Mouse (Mus musculus) embryonic facial prominence, embryonic 10.5 days (tissue): ENCODE results near the gene Bmpr1b. TPM values are rescaled to one million over a fixed set of nuclear protein-coding genes. Genes with fewer than 3 reads are reported as not detected.

ENCODE experiments used
- DNase-seq: peaks from one replicate; pipeline ENCODE4 v3.0.0-alpha.2; 2017; ENCODE audit warnings: low spot score
- H3K27ac ChIP-seq: fragments of 300-500 bp; sonication (generic); replicated peaks from 2 replicates; pipeline ENCODE4 v1.5.1; 2016; ENCODE audit warnings: mild to moderate bottlenecking
- H3K27me3 ChIP-seq: fragments of 300-500 bp; sonication (generic); replicated peaks from 2 replicates; pipeline ENCODE4 v1.6.1; 2016; ENCODE audit warnings: low read depth, mild to moderate bottlenecking; ENCODE audit not compliant: poor library complexity, severe bottlenecking
- H3K36me3 ChIP-seq: fragments of 300-500 bp; sonication (generic); replicated peaks from 2 replicates; pipeline ENCODE4 v1.6.1; 2016; ENCODE audit warnings: mild to moderate bottlenecking, moderate library complexity
- H3K4me1 ChIP-seq: fragments of 300-500 bp; sonication (generic); 2 replicates; pipeline ENCODE4 v1.6.1; 2016
- H3K4me3 ChIP-seq: fragments of 300-500 bp; sonication (generic); 2 replicates; pipeline ENCODE4 v1.5.1; 2016; ENCODE audit warnings: mild to moderate bottlenecking, moderate library complexity
- H3K9me3 ChIP-seq: fragments of 300-500 bp; sonication (generic); 2 replicates; pipeline ENCODE4 v1.6.1; 2016; ENCODE audit warnings: mild to moderate bottlenecking
- WGBS: fragments of 180-500 bp; shearing (Covaris S2); methylation state at CpG from one replicate; pipeline ENCODE4 v1.1.7; 2016; 5-methylcytosine and 5-hydroxymethylcytosine counted together
- polyA plus RNA-seq: library from polyadenylated mRNA; unstranded; fragments of >200 nt; fragmentation: Nextera tagmentation; extraction: Ambion mirVana; gene quantifications from 2 replicates; pipeline ENCODE4 v1.2.1, GENCODE M21; 2016

Bmpr1b gene
- polyA plus RNA-seq, 1 experiment from 2014 or later, result 14.1 TPM

GRCm38 (mm10) chr3:142104027-142104805, 65.0 kb downstream of the Bmpr1b start:
- peak; percentile 57 for DNase-seq
- 70% methylated on average over 10 of the region's 10 CpGs for WGBS

GRCm38 (mm10) chr3:142103622-142104021, 65.6 kb downstream of the Bmpr1b start:
- H3K27ac ChIP-seq, result peak overlapping the region; percentile 36; the same call in 1 of the 2 replicates
- 86% methylated on average over 4 of the region's 4 CpGs for WGBS
- no peaks in the 10 kb centered on the region for H3K9me3 ChIP-seq
- no peak for DNase-seq
- H3K27me3 ChIP-seq, result no peaks in the 10 kb centered on the region
- peaks cover 4% of the 10 kb centered on the region; the same call in 1 of the 2 replicates for H3K36me3 ChIP-seq
- H3K4me1 ChIP-seq, result peaks cover 29% of the 10 kb centered on the region
- no peak overlapping the region for H3K4me3 ChIP-seq

More at GRCm38 (mm10) chr3:142104027-142104805, 65.0 kb downstream of the Bmpr1b start:
- Histone ChIP-seq H3K9me3 (no peaks in the 10 kb centered on the region), H3K36me3 (peaks cover 4% of the 10 kb centered on the region; the same call in 1 of the 2 replicates), H3K27ac (peak overlapping the region; percentile 45), H3K4me3 (no peak overlapping the region), H3K4me1 (peaks cover 30% of the 10 kb centered on the region), H3K27me3 (no peaks in the 10 kb centered on the region)

GRCm38 (mm10) chr3:142099151-142099550, 70.1 kb downstream of the Bmpr1b start:
- H3K36me3 ChIP-seq, result peaks cover 4% of the 10 kb centered on the region; the same call in 1 of the 2 replicates
- H3K4me3 ChIP-seq, result no peak overlapping the region
- H3K4me1 ChIP-seq, result peaks cover 28% of the 10 kb centered on the region
- H3K27me3 ChIP-seq, result no peaks in the 10 kb centered on the region
- H3K9me3 ChIP-seq, result no peaks in the 10 kb centered on the region
- H3K27ac ChIP-seq, result no peak overlapping the region; the same call in 1 of the 2 replicates
- 33% methylated on average over 2 of the region's 2 CpGs for WGBS
- DNase-seq, result no peak

GRCm38 (mm10) chr3:142094049-142094448, 75.2 kb downstream of the Bmpr1b start:
- Histone ChIP-seq H3K4me1 (peaks cover 67% of the 10 kb centered on the region), H3K4me3 (no peak overlapping the region), H3K27me3 (no peaks in the 10 kb centered on the region), H3K27ac (0 out of 2 replicates have a peak overlapping the region, but pooled peaks have one; percentile 1), H3K9me3 (no peaks in the 10 kb centered on the region), H3K36me3 (no peaks in the 10 kb centered on the region)
- no peak for DNase-seq
- WGBS, result 39% methylated on average over 4 of the region's 4 CpGs

GRCm38 (mm10) chr3:142089684-142090083, 79.5 kb downstream of the Bmpr1b start:
- H3K36me3 ChIP-seq, result no peaks in the 10 kb centered on the region
- H3K4me3 ChIP-seq, result no peak overlapping the region
- H3K27me3 ChIP-seq, result no peaks in the 10 kb centered on the region
- H3K4me1 ChIP-seq, result peaks cover 77% of the 10 kb centered on the region
- no peak overlapping the region for H3K27ac ChIP-seq
- H3K9me3 ChIP-seq, result no peaks in the 10 kb centered on the region
- WGBS, result 90% methylated on average over 4 of the region's 4 CpGs
- no peak for DNase-seq

- H3K9me3 ChIP-seq, result no peaks in the 10 kb centered on the region
- no peaks in the 10 kb centered on the region for H3K27me3 ChIP-seq
- no peaks in the 10 kb centered on the region for H3K36me3 ChIP-seq
- no peak for DNase-seq
- no peak overlapping the region for H3K4me3 ChIP-seq
- H3K4me1 ChIP-seq, result peaks cover 52% of the 10 kb centered on the region
- peak overlapping the region; percentile 62; the same call in 1 of the 2 replicates for H3K27ac ChIP-seq
- 47% methylated on average over 3 of the region's 3 CpGs for WGBS
Observed at GRCm38 (mm10) chr3:142085938-142086337, 83.3 kb downstream of the Bmpr1b start.

- no peaks in the 10 kb centered on the region for H3K9me3 ChIP-seq
- DNase-seq, result peak; percentile 62
- peaks cover 33% of the 10 kb centered on the region for H3K4me1 ChIP-seq
- H3K27me3 ChIP-seq, result no peaks in the 10 kb centered on the region
- 11% methylated on average over 1 of the region's 1 CpGs for WGBS
- H3K27ac ChIP-seq, result no peak overlapping the region
- H3K36me3 ChIP-seq, result no peaks in the 10 kb centered on the region
- no peak overlapping the region for H3K4me3 ChIP-seq
Observed at GRCm38 (mm10) chr3:142084091-142084490, 85.1 kb downstream of the Bmpr1b start.

- DNase-seq, result no peak
- no peaks in the 10 kb centered on the region for H3K27me3 ChIP-seq
- H3K4me1 ChIP-seq, result peaks cover 10% of the 10 kb centered on the region
- 81% methylated on average over 3 of the region's 3 CpGs for WGBS
- no peak overlapping the region for H3K27ac ChIP-seq
- H3K36me3 ChIP-seq, result no peaks in the 10 kb centered on the region
- H3K9me3 ChIP-seq, result no peaks in the 10 kb centered on the region
- no peak overlapping the region for H3K4me3 ChIP-seq
Observed at GRCm38 (mm10) chr3:142077723-142078302, 91.4 kb downstream of the Bmpr1b start.

GRCm38 (mm10) chr3:142071601-142072000, 97.6 kb downstream of the Bmpr1b start:
- H3K4me1 ChIP-seq, result peaks cover 17% of the 10 kb centered on the region
- WGBS, result 95% methylated on average over 5 of the region's 5 CpGs
- DNase-seq, result no peak
- H3K4me3 ChIP-seq, result no peak overlapping the region
- H3K27ac ChIP-seq, result no peak overlapping the region
- no peaks in the 10 kb centered on the region for H3K9me3 ChIP-seq
- H3K36me3 ChIP-seq, result no peaks in the 10 kb centered on the region
- no peaks in the 10 kb centered on the region for H3K27me3 ChIP-seq

GRCm38 (mm10) chr3:142066792-142067346, 102.4 kb downstream of the Bmpr1b start:
- Histone ChIP-seq H3K27me3 (no peaks in the 10 kb centered on the region), H3K9me3 (no peaks in the 10 kb centered on the region), H3K4me3 (no peak overlapping the region), H3K36me3 (no peaks in the 10 kb centered on the region), H3K4me1 (peaks cover 26% of the 10 kb centered on the region), H3K27ac (no peak overlapping the region)
- no peak for DNase-seq
- WGBS, result 47% methylated on average over 1 of the region's 1 CpGs

- no peak overlapping the region for H3K4me3 ChIP-seq
- H3K36me3 ChIP-seq, result no peaks in the 10 kb centered on the region
- no peak overlapping the region for H3K27ac ChIP-seq
- no peaks in the 10 kb centered on the region for H3K9me3 ChIP-seq
- no peaks in the 10 kb centered on the region for H3K27me3 ChIP-seq
- H3K4me1 ChIP-seq, result peaks cover 36% of the 10 kb centered on the region
- WGBS, result 73% methylated on average over 5 of the region's 5 CpGs
- DNase-seq, result no peak
Observed at GRCm38 (mm10) chr3:142065111-142065510, 104.1 kb downstream of the Bmpr1b start.

- 29% methylated on average over 12 of the region's 12 CpGs for WGBS
- DNase-seq, result peak; percentile 77
- Histone ChIP-seq H3K27me3 (no peaks in the 10 kb centered on the region), H3K4me1 (peaks cover 36% of the 10 kb centered on the region), H3K9me3 (no peaks in the 10 kb centered on the region), H3K4me3 (peak overlapping the region; percentile 13; the same call in 1 of the 2 replicates), H3K36me3 (no peaks in the 10 kb centered on the region), H3K27ac (peak overlapping the region; percentile 73)
Observed at GRCm38 (mm10) chr3:142063536-142064226, 105.5 kb downstream of the Bmpr1b start.
